Mouse (Mus musculus) monocyte, adult 59 days (primary cell): ENCODE data around the gene Tmc6. TPM values are rescaled to one million over a fixed set of nuclear protein-coding genes. Genes with fewer than 3 reads are reported as not detected.

ENCODE experiments used
- total RNA-seq, 2 experiments: library from RNA; stranded (reverse); gene quantifications; one replicate each; pipeline ENCODE4 v1.2.4; 2023

Gene Tmc6
- total RNA-seq = 100 to 1,000 TPM; 226 to 288 TPM

GRCm38 (mm10) chr11:117781993-117782704 is at the start of gene Tmc6, which contains the start of gene Tmc8:
Tmc6 (minus strand) TSS chr11:117782198.
Tmc8 (plus strand) TSS chr11:117782076.

GRCm38 (mm10) chr11:117825333-117826101 is 43.5 kb upstream of the Tmc6 start, which contains the start of the genes Afmid and Tk1:
Afmid (plus strand) TSS chr11:117825924.
Tk1 (minus strand) TSS chr11:117826092.

GRCm38 (mm10) chr11:117809407-117810311 is 27.7 kb upstream of the Tmc6 start, which contains the start of the genes Gm20708 and Syngr2:
Gm20708 (plus strand) TSS chr11:117809668.
Syngr2 (plus strand) TSS chr11:117809668.

GRCm38 (mm10) chr11:117797511-117798159 is 15.6 kb upstream of the Tmc6 start, which contains the start of gene 6030468B19Rik:
6030468B19Rik (plus strand) TSS chr11:117797660.

Other genes starting within 250 kb of the Tmc6 start
- 10 to 100 TPM; 41.2 to 45.0 TPM for gene Tnrc6c, start 127.9 kb downstream of the Tmc6 start, total RNA-seq
- 10 to 100 TPM; 41.1 to 42.9 TPM for gene Tmc8, start 122 bp downstream of the Tmc6 start, total RNA-seq
- gene 6030468B19Rik, start 15.5 kb upstream of the Tmc6 start, total RNA-seq = not detected
- 1 to 10 TPM; 5.3 to 8.7 TPM for gene Gm20708, start 27.5 kb upstream of the Tmc6 start, total RNA-seq
- 100 to 1,000 TPM; 264 to 272 TPM for gene Syngr2, start 27.5 kb upstream of the Tmc6 start, total RNA-seq
- gene Afmid, start 43.7 kb upstream of the Tmc6 start, total RNA-seq = 10 to 100 TPM in 1 of 2 experiments, 1 to 10 TPM in 1; 10.0 to 13.1 TPM
- gene Tk1, start 43.9 kb upstream of the Tmc6 start, total RNA-seq = 10 to 100 TPM in 1 of 2 experiments, 1 to 10 TPM in 1; 9.9 to 13.4 TPM
- 1 to 10 TPM; 1.1 to 1.3 TPM for gene Birc5, start 67.1 kb upstream of the Tmc6 start, total RNA-seq
- not detected for gene Tmem235, start 78.6 kb upstream of the Tmc6 start, total RNA-seq
- gene Tha1, start 91.3 kb upstream of the Tmc6 start, total RNA-seq = 1 to 10 TPM; 4.1 to 6.9 TPM
- gene Socs3, start 187.8 kb upstream of the Tmc6 start, total RNA-seq = 100 to 1,000 TPM; 359 to 389 TPM
- gene Pgs1, start 204.1 kb upstream of the Tmc6 start, total RNA-seq = 10 to 100 TPM; 76.2 to 76.4 TPM